Mouse (Mus musculus) neural tube, embryonic 13.5 days (tissue): ENCODE measurements around the gene Mkrn3. TPM values are rescaled to one million over a fixed set of nuclear protein-coding genes. Genes with fewer than 3 reads are reported as not detected.

Experiments
- ATAC-seq: fragments of 200-750 bp; cut with Nextera tagmentation; 2 replicates; pipeline ENCODE4 v1.8.0; 2017; ENCODE audit warnings: low read depth, mild to moderate bottlenecking, moderate TSS enrichment, moderate library complexity
- H3K27ac ChIP-seq: fragments of 300-500 bp; sonication (generic); replicated peaks from 2 replicates; pipeline ENCODE4 v1.5.1; 2015; ENCODE audit warnings: moderate library complexity, mild to moderate bottlenecking, inconsistent platforms
- H3K27me3 ChIP-seq: fragments of 300-500 bp; sonication (generic); 2 replicates; pipeline ENCODE4 v1.6.1; 2015; ENCODE audit warnings: mild to moderate bottlenecking, inconsistent platforms
- H3K36me3 ChIP-seq: fragments of 300-500 bp; sonication (generic); 2 replicates; pipeline ENCODE4 v1.6.1; 2015; ENCODE audit warnings: mild to moderate bottlenecking, inconsistent platforms
- H3K4me1 ChIP-seq: fragments of 300-500 bp; sonication (generic); replicated peaks from 2 replicates; pipeline ENCODE4 v1.6.1; 2015; ENCODE audit warnings: inconsistent platforms
- H3K4me2 ChIP-seq: fragments of 300-500 bp; sonication (generic); 2 replicates; pipeline ENCODE4 v1.6.1; 2015; ENCODE audit warnings: inconsistent platforms, mild to moderate bottlenecking, moderate library complexity
- H3K4me3 ChIP-seq: fragments of 300-500 bp; sonication (generic); 2 replicates; pipeline ENCODE4 v1.5.1; 2015; ENCODE audit warnings: mild to moderate bottlenecking, inconsistent platforms
- H3K9ac ChIP-seq: fragments of 300-500 bp; sonication (generic); 2 replicates; pipeline ENCODE4 v1.6.1; 2015; ENCODE audit warnings: moderate library complexity, mild to moderate bottlenecking, inconsistent platforms
- H3K9me3 ChIP-seq: fragments of 300-500 bp; sonication (generic); 2 replicates; pipeline ENCODE4 v1.6.1; 2016; ENCODE audit warnings: inconsistent platforms
- WGBS: fragments of 180-500 bp; shearing (Covaris S2); methylation state at CpG from one replicate; pipeline ENCODE4 v1.1.7; 2015; 5-methylcytosine and 5-hydroxymethylcytosine counted together
- polyA plus RNA-seq: library from polyadenylated mRNA; unstranded; fragments of >200 nt; fragmentation: Nextera tagmentation; extraction: Ambion mirVana; gene quantifications from 2 replicates; pipeline ENCODE4 v1.2.1, GENCODE M21; 2015

Mkrn3 gene
- polyA plus RNA-seq, 1 experiment from 2014 or later, result 14.4 TPM

GRCm38 (mm10) chr7:62376510-62377304 is 43.2 kb downstream of the Mkrn3 start, which contains the start of gene Magel2:
TSS of gene Magel2 (plus strand) at chr7:62377010.
- Histone ChIP-seq H3K4me3 (peak within 1 kb of the TSS; percentile 57), H3K9ac (peak within 1 kb of the TSS; percentile 81), H3K4me2 (peak within 1 kb of the TSS; percentile 65), H3K27me3 (no peaks in the 10 kb centered on the region), H3K4me1 (peaks cover 15% of the 10 kb centered on the region), H3K36me3 (no peaks in the 10 kb centered on the region), H3K9me3 (peaks cover 18% of the 10 kb centered on the region; the same call in 1 of the 2 replicates), H3K27ac (peak within 1 kb of the TSS; percentile 83)
- 26% methylated on average over 31 of the region's 31 CpGs for WGBS
- ATAC-seq, result peak; percentile 95

DNA sequence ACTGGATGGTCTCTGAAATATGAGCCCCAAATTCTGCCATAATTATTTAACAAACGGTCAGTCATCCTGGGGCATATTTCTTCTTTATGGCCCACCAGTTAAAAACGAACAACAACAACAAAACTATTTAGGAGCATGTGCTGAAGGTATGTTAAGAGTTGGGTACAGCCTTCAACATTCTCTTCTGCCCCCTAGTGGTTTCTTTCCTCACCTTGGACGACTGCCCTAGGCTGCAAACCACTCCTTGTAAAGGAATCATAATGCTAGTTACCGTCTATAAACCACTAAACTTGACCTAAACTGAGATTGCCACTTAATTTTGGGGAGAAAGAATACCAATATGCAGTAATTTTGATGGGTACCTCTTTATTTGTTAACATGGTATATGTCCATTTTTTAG is 44.3 kb downstream of the Mkrn3 start:
- no peak for ATAC-seq
- peaks cover 15% of the 10 kb centered on the region for H3K4me1 ChIP-seq
- no peaks in the 10 kb centered on the region for H3K27me3 ChIP-seq
- H3K9ac ChIP-seq, result no peak overlapping the region
- no peak overlapping the region for H3K27ac ChIP-seq
- no peaks in the 10 kb centered on the region for H3K36me3 ChIP-seq
- no peak overlapping the region for H3K4me3 ChIP-seq
- peaks cover 18% of the 10 kb centered on the region; the same call in 1 of the 2 replicates for H3K9me3 ChIP-seq
- 33% methylated on average over 4 of the region's 4 CpGs for WGBS
- H3K4me2 ChIP-seq, result peak overlapping the region; percentile 65

Other genes with a start within 250 kb of the Mkrn3 start
- gene Ndn, start 73.6 kb downstream of the Mkrn3 start, polyA plus RNA-seq, result 320 and 343 TPM in 2 replicates
- gene Magel2, start 43.1 kb downstream of the Mkrn3 start, polyA plus RNA-seq, result 9.7 and 9.9 TPM in 2 replicates
- gene Peg12, start 44.4 kb upstream of the Mkrn3 start, polyA plus RNA-seq, result 14.6 and 19.1 TPM in 2 replicates